ENCODE assay signal across 13 mouse cellular contexts in genomic region chr10:86947541-86947940, GRCm38 (mm10).
DNase-seq lines count a peak whose midpoint lies in the region; ATAC-seq lines count a peak whose summit lies in the region.
"Had no signal": no experiment of that assay in that cellular context is flagged by ENCODE, and none has a peak within 500 bp of the region (broad histone marks: within the 10 kb centered on the region; RNA-seq: fewer than 3 reads in every experiment).

No protein-coding gene starts in this region.

- H3K4me1 ChIP-seq in midbrain, embryonic 11.5 days (ENCODE audit: control insufficient read depth, insufficient read depth, low read length), result no peaks in the 10 kb centered on the region
- H3K4me1 ChIP-seq in midbrain, embryonic 15.5 days, result no peaks in the 10 kb centered on the region
- peaks cover 4% of the 10 kb centered on the region for H3K4me1 ChIP-seq in intestine, embryonic 15.5 days (replicated peaks)

- peak; percentile 43 for DNase-seq in heart, adult 11 months
- DNase-seq in heart, postnatal 4 days, result no peak
- peak; percentile 76 for DNase-seq in midbrain, embryonic 11.5 days (ENCODE audit: low spot score, missing footprints)
- DNase-seq in frontal cortex, postnatal 14 days (ENCODE audit: low spot score in 2 of 2), result no peak
- DNase-seq in testis, postnatal 10 days (ENCODE audit: low spot score), result no peak
- DNase-seq: cerebellum, adult 9-11 months; gastrocnemius, adult 2 months; liver, embryonic 13.5 days had no signal

- H3K9me3 ChIP-seq in midbrain, embryonic 11.5 days (ENCODE audit: control insufficient read depth, low read length), result no peaks in the 10 kb centered on the region
- H3K9me3 ChIP-seq in midbrain, embryonic 15.5 days, result no peaks in the 10 kb centered on the region
- no peaks in the 10 kb centered on the region for H3K9me3 ChIP-seq in intestine, embryonic 15.5 days
- H3K9me3 ChIP-seq: liver, embryonic 13.5 days had no signal

- H3K27ac ChIP-seq in midbrain, embryonic 11.5 days (ENCODE audit: low read depth, low read length), result no peak overlapping the region
- H3K27ac ChIP-seq in midbrain, embryonic 15.5 days, result no peak overlapping the region
- no peak overlapping the region for H3K27ac ChIP-seq in intestine, embryonic 15.5 days
- H3K27ac ChIP-seq: gastrocnemius, adult 2 months; liver, embryonic 13.5 days had no signal

- H3K4me3 ChIP-seq in midbrain, embryonic 11.5 days (ENCODE audit: low read depth, low read length), result no peak overlapping the region
- no peak overlapping the region for H3K4me3 ChIP-seq in midbrain, embryonic 15.5 days
- H3K4me3 ChIP-seq in intestine, embryonic 15.5 days (replicated peaks), result no peak overlapping the region
- H3K4me3 ChIP-seq: gastrocnemius, adult 2 months; liver, embryonic 13.5 days had no signal

- H3K27me3 ChIP-seq in midbrain, embryonic 11.5 days (ENCODE audit: control insufficient read depth, insufficient read depth, low read length), result no peaks in the 10 kb centered on the region
- H3K27me3 ChIP-seq in midbrain, embryonic 15.5 days (replicated peaks), result no peaks in the 10 kb centered on the region
- H3K27me3 ChIP-seq in intestine, embryonic 15.5 days (replicated peaks), result no peaks in the 10 kb centered on the region
- H3K27me3 ChIP-seq: CH12.LX; liver, embryonic 13.5 days had no signal

- no peak overlapping the region for H3K4me2 ChIP-seq in midbrain, embryonic 11.5 days
- H3K4me2 ChIP-seq in midbrain, embryonic 15.5 days, result no peak overlapping the region
- peak overlapping the region; percentile 34; the same call in 1 of the 2 replicates for H3K4me2 ChIP-seq in intestine, embryonic 15.5 days (replicated peaks)
- H3K4me2 ChIP-seq: liver, embryonic 13.5 days had no signal

- 71% methylated on average over 2 of the region's 2 CpGs for WGBS in midbrain, embryonic 11.5 days
- WGBS in midbrain, embryonic 15.5 days, result 66% methylated on average over 2 of the region's 2 CpGs
- 48% methylated on average over 2 of the region's 2 CpGs for WGBS in intestine, embryonic 15.5 days

- no peak overlapping the region for H3K9ac ChIP-seq in midbrain, embryonic 11.5 days (ENCODE audit: low read length)
- H3K9ac ChIP-seq in midbrain, embryonic 15.5 days, result no peak overlapping the region
- no peak overlapping the region for H3K9ac ChIP-seq in intestine, embryonic 15.5 days
- H3K9ac ChIP-seq: liver, embryonic 13.5 days had no signal

- ATAC-seq in midbrain, embryonic 11.5 days (ENCODE audit: low FRiP score), result no peak
- no peak for ATAC-seq in midbrain, embryonic 15.5 days (replicated peaks)
- ATAC-seq in intestine, embryonic 15.5 days, result peak; percentile 93
- no peak for ATAC-seq in megakaryocyte-erythroid progenitor cell, adult 5-6 weeks (replicated peaks; ENCODE audit: low FRiP score, low TSS enrichment, poor library complexity, severe bottlenecking)
- ATAC-seq: activated CD4-positive, CD25-positive, alpha-beta regulatory T cell, adult 4 months had no signal

- H3K36me3 ChIP-seq in midbrain, embryonic 11.5 days (ENCODE audit: control insufficient read depth, insufficient read depth, low read length), result no peaks in the 10 kb centered on the region
- no peaks in the 10 kb centered on the region for H3K36me3 ChIP-seq in midbrain, embryonic 15.5 days (replicated peaks)
- H3K36me3 ChIP-seq in intestine, embryonic 15.5 days, result no peaks in the 10 kb centered on the region
- H3K36me3 ChIP-seq: liver, embryonic 13.5 days had no signal

Comparison
In these comparisons a context has a peak if more than half of its experiments do, and no peak if none do; other contexts are left out.
1. DNase-seq: peak in heart, adult 11 months (single experiment) and midbrain, embryonic 11.5 days (single experiment); none in heart, postnatal 4 days (single experiment), frontal cortex, postnatal 14 days (0 of 2) and testis, postnatal 10 days (single experiment).